Mouse (Mus musculus): ENCODE measurements around the gene Cox10. TPM values are rescaled to one million over a fixed set of nuclear protein-coding genes. Genes with fewer than 3 reads are reported as not detected.
A peak's percentile ranks its signal among the peaks of the same experiment; 100 is the strongest.

The Cox10 gene
- polyA plus RNA-seq, 1 experiment from 2014 or later, result 23.9 TPM

GRCm38 (mm10) chr11:63971462-63971861, 107.8 kb downstream of the Cox10 start:
- ATAC-seq (ENCODE audit: low FRiP score, low read depth), result no peak
- Histone ChIP-seq H3K9ac (replicated peaks) (no peak overlapping the region), H3K4me3 (no peak overlapping the region), H3K27me3 (no peaks in the 10 kb centered on the region), H3K4me1 (peaks cover 26% of the 10 kb centered on the region), H3K9me3 (no peaks in the 10 kb centered on the region), H3K4me2 (replicated peaks) (no peak overlapping the region), H3K36me3 (no peaks in the 10 kb centered on the region; the same call in 1 of the 2 replicates), H3K27ac (replicated peaks) (no peak overlapping the region)
- 97% methylated on average over 9 of the region's 9 CpGs for WGBS

- Histone ChIP-seq H3K4me3 (no peak overlapping the region), H3K27me3 (no peaks in the 10 kb centered on the region), H3K27ac (replicated peaks) (no peak overlapping the region), H3K36me3 (no peaks in the 10 kb centered on the region; the same call in 1 of the 2 replicates), H3K9me3 (no peaks in the 10 kb centered on the region), H3K4me1 (peaks cover 26% of the 10 kb centered on the region), H3K9ac (replicated peaks) (no peak overlapping the region), H3K4me2 (replicated peaks) (no peak overlapping the region)
- ATAC-seq (ENCODE audit: low FRiP score, low read depth), result no peak
- 91% methylated on average over 6 of the region's 6 CpGs for WGBS
These were observed 108.5 kb downstream of the Cox10 start for GRCm38 (mm10) chr11:63970818-63971217.

- no peaks in the 10 kb centered on the region for H3K9me3 ChIP-seq
- peaks cover 26% of the 10 kb centered on the region for H3K4me1 ChIP-seq
- H3K27me3 ChIP-seq, result no peaks in the 10 kb centered on the region
- 0 out of 2 replicates have a peak, but pooled peaks cover 2% of the 10 kb centered on the region for H3K36me3 ChIP-seq
- peak; percentile 78 for ATAC-seq (ENCODE audit: low FRiP score, low read depth)
- peak overlapping the region; percentile 84 for H3K27ac ChIP-seq (replicated peaks)
- 0 out of 2 replicates have a peak overlapping the region, but pooled peaks have one; percentile 11 for H3K9ac ChIP-seq (replicated peaks)
- WGBS, result 11% methylated on average over 11 of the region's 11 CpGs
- H3K4me2 ChIP-seq (replicated peaks), result no peak overlapping the region
- H3K4me3 ChIP-seq, result no peak overlapping the region
These were observed 109.9 kb downstream of the Cox10 start for GRCm38 (mm10) chr11:63969205-63969910.

DNA sequence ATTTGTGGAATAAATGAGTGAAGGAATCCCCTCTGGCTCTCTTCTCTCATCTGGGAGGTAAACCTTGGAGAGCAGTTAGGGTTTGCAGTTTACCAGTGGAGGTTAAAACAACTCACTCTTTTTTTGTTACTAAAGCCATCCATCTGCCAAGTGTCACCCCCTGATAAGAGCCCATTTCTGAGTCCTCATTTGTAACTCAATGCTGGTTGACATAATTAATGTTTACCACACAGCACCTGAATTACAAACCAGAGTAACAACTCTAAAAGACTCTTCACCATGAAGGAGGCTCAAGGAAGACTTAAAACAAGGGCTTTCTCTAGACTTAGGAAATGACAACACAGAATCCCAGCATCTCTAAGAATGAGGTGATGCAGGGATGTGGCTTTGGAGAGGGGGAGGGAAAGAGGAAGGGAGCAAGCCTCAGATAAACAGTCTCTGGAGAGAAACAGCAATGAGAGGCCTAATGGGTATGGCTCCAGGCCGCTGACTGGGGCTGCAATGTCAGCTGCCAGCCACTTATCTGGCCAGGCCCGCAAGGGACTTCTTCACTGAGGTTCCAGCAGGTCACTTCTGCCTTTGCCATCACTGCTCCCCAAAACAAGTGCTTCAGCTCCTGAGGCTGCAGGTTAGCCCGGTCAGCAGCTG, 110.8 kb downstream of the Cox10 start:
- peak overlapping the region; percentile 84 for H3K27ac ChIP-seq (replicated peaks)
- peaks cover 8% of the 10 kb centered on the region for H3K36me3 ChIP-seq
- 44% methylated on average over 3 of the region's 3 CpGs for WGBS
- H3K4me2 ChIP-seq (replicated peaks), result no peak overlapping the region
- H3K9me3 ChIP-seq, result no peaks in the 10 kb centered on the region
- 0 out of 2 replicates have a peak overlapping the region, but pooled peaks have one; percentile 11 for H3K9ac ChIP-seq (replicated peaks)
- no peak for ATAC-seq (ENCODE audit: low FRiP score, low read depth)
- no peaks in the 10 kb centered on the region for H3K27me3 ChIP-seq
- H3K4me1 ChIP-seq, result peaks cover 23% of the 10 kb centered on the region
- no peak overlapping the region for H3K4me3 ChIP-seq

GRCm38 (mm10) chr11:63967641-63968387, 111.5 kb downstream of the Cox10 start:
- no peak overlapping the region for H3K9ac ChIP-seq (replicated peaks)
- no peaks in the 10 kb centered on the region for H3K27me3 ChIP-seq
- 87% methylated on average over 9 of the region's 9 CpGs for WGBS
- H3K9me3 ChIP-seq, result no peaks in the 10 kb centered on the region
- no peak overlapping the region for H3K27ac ChIP-seq (replicated peaks)
- peaks cover 23% of the 10 kb centered on the region for H3K4me1 ChIP-seq
- no peak for ATAC-seq (ENCODE audit: low FRiP score, low read depth)
- H3K36me3 ChIP-seq, result peaks cover 13% of the 10 kb centered on the region
- H3K4me3 ChIP-seq, result no peak overlapping the region
- no peak overlapping the region for H3K4me2 ChIP-seq (replicated peaks)

DNA sequence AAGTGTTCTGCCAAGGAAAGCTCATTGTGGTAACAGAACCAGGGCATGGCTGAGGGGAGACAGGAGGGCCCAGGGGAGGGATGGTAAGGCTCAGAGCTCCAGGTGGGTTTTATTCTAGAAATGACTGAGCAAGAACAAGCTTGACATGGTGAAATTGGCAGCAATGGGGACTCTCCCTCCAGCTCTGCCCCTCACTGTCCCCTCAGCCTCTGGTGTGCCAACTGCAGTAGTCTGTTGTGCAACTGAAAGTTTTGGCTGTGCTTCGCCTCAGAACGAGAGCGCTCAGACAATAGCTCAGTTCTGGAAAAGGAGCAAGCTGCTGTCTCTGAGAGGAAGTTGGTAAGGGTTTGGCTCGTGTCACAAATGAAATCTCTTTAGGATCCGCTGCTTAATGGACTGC, 113.8 kb downstream of the Cox10 start:
- ATAC-seq (ENCODE audit: low FRiP score, low read depth), result no peak

GRCm38 (mm10) chr11:63957207-63957606, 122.1 kb downstream of the Cox10 start:
- no peak for ATAC-seq (ENCODE audit: low FRiP score, low read depth)
- peaks cover 33% of the 10 kb centered on the region for H3K27me3 ChIP-seq
- H3K4me2 ChIP-seq (replicated peaks), result no peak overlapping the region
- no peaks in the 10 kb centered on the region for H3K36me3 ChIP-seq
- 37% methylated on average over 4 of the region's 4 CpGs for WGBS
- H3K27ac ChIP-seq (replicated peaks), result no peak overlapping the region
- peaks cover 20% of the 10 kb centered on the region for H3K4me1 ChIP-seq
- H3K4me3 ChIP-seq, result no peak overlapping the region
- no peak overlapping the region for H3K9ac ChIP-seq (replicated peaks)
- no peaks in the 10 kb centered on the region for H3K9me3 ChIP-seq

More for the DNA sequence above, 113.8 kb downstream of the Cox10 start:
- H3K36me3 ChIP-seq, result peaks cover 15% of the 10 kb centered on the region
- H3K4me1 ChIP-seq, result peaks cover 23% of the 10 kb centered on the region
- WGBS, result 81% methylated on average over 5 of the region's 5 CpGs
- no peaks in the 10 kb centered on the region for H3K9me3 ChIP-seq
- H3K4me3 ChIP-seq, result no peak overlapping the region
- H3K9ac ChIP-seq (replicated peaks), result no peak overlapping the region
- no peak overlapping the region for H3K27ac ChIP-seq (replicated peaks)
- no peak overlapping the region for H3K4me2 ChIP-seq (replicated peaks)
- no peaks in the 10 kb centered on the region for H3K27me3 ChIP-seq

GRCm38 (mm10) chr11:63956748-63957147, 122.5 kb downstream of the Cox10 start:
- Histone ChIP-seq H3K4me2 (replicated peaks) (no peak overlapping the region), H3K9me3 (no peaks in the 10 kb centered on the region), H3K4me3 (no peak overlapping the region), H3K9ac (replicated peaks) (no peak overlapping the region), H3K36me3 (no peaks in the 10 kb centered on the region), H3K4me1 (peaks cover 25% of the 10 kb centered on the region), H3K27ac (replicated peaks) (no peak overlapping the region), H3K27me3 (peaks cover 37% of the 10 kb centered on the region)
- WGBS, result 17% methylated on average over 7 of the region's 7 CpGs
- no peak for ATAC-seq (ENCODE audit: low FRiP score, low read depth)

GRCm38 (mm10) chr11:63953887-63954286, 125.4 kb downstream of the Cox10 start:
- Histone ChIP-seq H3K36me3 (no peaks in the 10 kb centered on the region), H3K4me2 (replicated peaks) (no peak overlapping the region), H3K27ac (replicated peaks) (no peak overlapping the region), H3K9ac (replicated peaks) (no peak overlapping the region), H3K4me1 (peaks cover 33% of the 10 kb centered on the region), H3K27me3 (peaks cover 52% of the 10 kb centered on the region), H3K4me3 (no peak overlapping the region), H3K9me3 (no peaks in the 10 kb centered on the region)
- no peak for ATAC-seq (ENCODE audit: low FRiP score, low read depth)
- WGBS, result 76% methylated on average over 2 of the region's 2 CpGs

GRCm38 (mm10) chr11:63952743-63953191, 126.5 kb downstream of the Cox10 start:
- Histone ChIP-seq H3K4me1 (peaks cover 33% of the 10 kb centered on the region), H3K4me3 (no peak overlapping the region), H3K4me2 (replicated peaks) (peak overlapping the region; percentile 54; the same call in 1 of the 2 replicates), H3K27me3 (peaks cover 57% of the 10 kb centered on the region), H3K9ac (replicated peaks) (no peak overlapping the region; the same call in 1 of the 2 replicates), H3K27ac (replicated peaks) (0 out of 2 replicates have a peak overlapping the region, but pooled peaks have one; percentile 52), H3K9me3 (no peaks in the 10 kb centered on the region), H3K36me3 (no peaks in the 10 kb centered on the region)
- peak; percentile 51; the same call in 1 of the 2 replicates for ATAC-seq (ENCODE audit: low FRiP score, low read depth)
- WGBS, result 8% methylated on average over 4 of the region's 4 CpGs

DNA sequence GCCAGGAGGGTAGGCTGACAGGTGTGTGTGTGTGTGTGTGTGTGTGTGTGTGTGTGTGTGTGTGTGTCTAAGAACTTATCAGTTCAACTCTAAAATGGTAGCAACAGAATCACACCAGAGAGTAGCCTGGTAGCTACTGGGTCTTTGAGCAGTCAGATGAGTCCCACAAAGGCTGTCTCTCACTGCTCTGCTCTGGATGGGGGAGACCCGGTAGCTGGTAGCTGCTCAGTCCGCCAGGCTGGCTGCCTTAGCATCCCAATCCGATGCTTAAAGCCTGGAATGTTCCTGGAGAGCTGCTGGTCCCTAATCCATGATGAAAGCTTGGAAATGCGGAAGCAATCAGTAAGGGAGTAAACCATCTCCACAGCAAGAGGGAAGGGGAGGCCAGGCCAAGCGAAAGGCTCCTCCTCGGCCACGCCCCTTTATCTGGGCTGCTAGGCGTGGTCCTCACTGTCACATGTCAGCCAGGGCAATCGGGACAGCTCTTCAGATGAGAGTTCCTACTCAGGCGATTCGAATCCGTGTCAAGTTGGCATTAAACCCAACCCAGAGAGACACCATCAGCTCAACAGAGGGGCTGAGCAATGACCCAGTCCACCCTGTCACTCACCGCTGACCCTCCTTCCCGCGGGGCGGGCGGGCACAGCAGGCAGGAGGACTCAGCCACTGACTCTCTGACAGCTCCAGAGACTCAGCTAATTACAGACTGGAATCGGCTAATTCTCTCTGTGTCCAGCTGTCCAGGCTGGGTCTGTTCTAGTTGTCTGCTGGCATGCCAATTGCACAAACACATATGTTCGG, 127.2 kb downstream of the Cox10 start:
- Histone ChIP-seq H3K27me3 (peaks cover 51% of the 10 kb centered on the region), H3K27ac (replicated peaks) (peak overlapping the region; percentile 52; the same call in 1 of the 2 replicates), H3K9me3 (no peaks in the 10 kb centered on the region), H3K4me3 (peak overlapping the region; percentile 28), H3K4me2 (replicated peaks) (peak overlapping the region; percentile 54), H3K4me1 (peaks cover 32% of the 10 kb centered on the region), H3K36me3 (no peaks in the 10 kb centered on the region), H3K9ac (replicated peaks) (peak overlapping the region; percentile 24; the same call in 1 of the 2 replicates)
- 4% methylated on average over 19 of the region's 19 CpGs for WGBS
- ATAC-seq (ENCODE audit: low FRiP score, low read depth), result peak; percentile 81
